10 mouse cellular contexts compared by ENCODE assay signal in the genomic region with DNA sequence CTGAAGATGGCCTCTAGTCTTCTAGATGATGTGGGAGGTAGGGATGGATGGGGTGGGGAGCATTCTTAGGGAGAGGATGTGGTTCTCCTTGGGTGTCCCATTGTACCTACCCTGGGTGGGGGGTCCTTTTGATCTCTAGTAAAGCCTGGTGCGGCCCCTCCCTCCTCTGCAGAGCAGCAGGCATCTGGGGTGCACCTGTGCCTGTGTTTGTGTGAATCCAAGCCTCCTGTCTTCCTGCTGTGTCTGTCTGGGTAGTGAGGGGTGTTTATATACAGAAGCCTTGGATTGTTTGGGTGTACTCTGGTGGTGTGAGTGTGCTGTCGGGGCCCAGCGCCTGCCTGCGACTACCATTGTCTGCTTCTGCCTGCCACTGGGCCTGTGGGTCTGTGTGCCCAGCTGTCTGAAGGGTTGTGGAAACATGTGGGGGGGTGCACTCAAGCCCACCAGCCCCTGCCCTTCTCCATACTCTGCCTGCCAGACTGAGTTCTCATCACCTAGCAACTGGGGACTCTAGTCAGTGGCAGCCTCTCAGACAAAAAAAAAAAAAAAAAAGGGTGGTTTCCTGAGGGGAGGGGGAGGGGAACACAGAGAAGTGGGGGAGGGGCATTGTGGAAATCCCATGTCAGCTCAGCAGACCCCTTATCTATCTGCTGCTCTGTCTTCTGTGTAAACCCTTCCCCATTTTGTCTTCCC. TPM values are rescaled to one million over a fixed set of nuclear protein-coding genes. Genes with fewer than 3 reads are reported as not detected.
DNase-seq lines count a peak whose midpoint lies in the region; ATAC-seq lines count a peak whose summit lies in the region.
"Had no signal": no experiment of that assay in that cellular context is flagged by ENCODE, and none has a peak within 500 bp of the region (broad histone marks: within the 10 kb centered on the region; RNA-seq: fewer than 3 reads in every experiment).

No protein-coding gene starts in this region.

- H3K27ac ChIP-seq in heart, embryonic 11.5 days (ENCODE audit: low read depth, low read length) = no peak overlapping the region
- peak overlapping the region; percentile 87 for H3K27ac ChIP-seq in forebrain, embryonic 13.5 days
- H3K27ac ChIP-seq in midbrain, embryonic 14.5 days (replicated peaks; ENCODE audit: low read depth, low read length) = peak overlapping the region; percentile 87
- H3K27ac ChIP-seq: macrophage had no signal

- no peak overlapping the region for H3K4me2 ChIP-seq in heart, embryonic 11.5 days
- H3K4me2 ChIP-seq in forebrain, embryonic 13.5 days = no peak overlapping the region
- peak overlapping the region; percentile 12; the same call in 1 of the 2 replicates for H3K4me2 ChIP-seq in midbrain, embryonic 14.5 days (ENCODE audit: low read length)

- no peak overlapping the region for H3K9ac ChIP-seq in heart, embryonic 11.5 days (ENCODE audit: low read depth, low read length)
- peak overlapping the region; percentile 52 for H3K9ac ChIP-seq in forebrain, embryonic 13.5 days
- 0 out of 2 replicates have a peak overlapping the region, but pooled peaks have one; percentile 14 for H3K9ac ChIP-seq in midbrain, embryonic 14.5 days (replicated peaks; ENCODE audit: low read length)

- ATAC-seq in heart, embryonic 11.5 days (replicated peaks; ENCODE audit: insufficient number of reproducible peaks, low FRiP score, low TSS enrichment) = no peak
- peak; percentile 68 for ATAC-seq in forebrain, embryonic 13.5 days
- peak; percentile 69 for ATAC-seq in midbrain, embryonic 14.5 days (ENCODE audit: low FRiP score, low TSS enrichment)
- ATAC-seq in frontal cortex, adult (ENCODE audit: low TSS enrichment) = no peak

- no peaks in the 10 kb centered on the region for H3K9me3 ChIP-seq in heart, embryonic 11.5 days (replicated peaks; ENCODE audit: control insufficient read depth, low read length)
- no peaks in the 10 kb centered on the region for H3K9me3 ChIP-seq in forebrain, embryonic 13.5 days (replicated peaks)
- H3K9me3 ChIP-seq in midbrain, embryonic 14.5 days (ENCODE audit: control insufficient read depth, low read length) = no peaks in the 10 kb centered on the region

- H3K27me3 ChIP-seq in heart, embryonic 11.5 days (ENCODE audit: control insufficient read depth, insufficient read depth, low read length) = peaks cover 3% of the 10 kb centered on the region
- peaks cover 23% of the 10 kb centered on the region for H3K27me3 ChIP-seq in forebrain, embryonic 13.5 days
- no peaks in the 10 kb centered on the region; the same call in 1 of the 2 replicates for H3K27me3 ChIP-seq in midbrain, embryonic 14.5 days (ENCODE audit: control insufficient read depth, insufficient read depth, low read length)

- H3K4me1 ChIP-seq in heart, embryonic 11.5 days (ENCODE audit: control insufficient read depth, insufficient read depth, low read length) = peaks cover 51% of the 10 kb centered on the region
- H3K4me1 ChIP-seq in forebrain, embryonic 13.5 days = peaks cover 81% of the 10 kb centered on the region
- peaks cover 77% of the 10 kb centered on the region for H3K4me1 ChIP-seq in midbrain, embryonic 14.5 days (ENCODE audit: control insufficient read depth, insufficient read depth, low read length)

- DNase-seq in heart, adult 11 months = peak; percentile 82
- DNase-seq in A20 (ENCODE audit: low read depth, low spot score) = peak; percentile 78
- DNase-seq in midbrain, embryonic 14.5 days = peak; percentile 78
- no peak for DNase-seq in c-Kit-positive CD71-positive TER-119-positive erythroid progenitor cells, embryonic 14.5 days (ENCODE audit: low spot score)
- no peak for DNase-seq in layer of hippocampus, adult 8-10 months (ENCODE audit: low spot score in 2 of 2)
- DNase-seq: gastrocnemius, postnatal 36 days had no signal

- no peaks in the 10 kb centered on the region for H3K36me3 ChIP-seq in heart, embryonic 11.5 days (ENCODE audit: control insufficient read depth, insufficient read depth, low read length)
- no peaks in the 10 kb centered on the region for H3K36me3 ChIP-seq in forebrain, embryonic 13.5 days (ENCODE audit: poor library complexity, severe bottlenecking)
- no peaks in the 10 kb centered on the region for H3K36me3 ChIP-seq in midbrain, embryonic 14.5 days (ENCODE audit: control insufficient read depth, insufficient read depth, low read length)

- 34% methylated on average over 4 of the region's 4 CpGs for WGBS in heart, embryonic 11.5 days (ENCODE audit: insufficient replicate concordance)
- WGBS in forebrain, embryonic 13.5 days = 3% methylated on average over 4 of the region's 4 CpGs
- WGBS in midbrain, embryonic 14.5 days = 1% methylated on average over 4 of the region's 4 CpGs

- H3K4me3 ChIP-seq in heart, embryonic 11.5 days (ENCODE audit: low read depth, low read length) = no peak overlapping the region
- no peak overlapping the region for H3K4me3 ChIP-seq in forebrain, embryonic 13.5 days
- H3K4me3 ChIP-seq in midbrain, embryonic 14.5 days (replicated peaks; ENCODE audit: low read depth, low read length) = no peak overlapping the region

RNA-seq across cellular contexts. Expression of gene Tpra1, which starts 36.1 kb away (rescaled TPM):
- polyA plus RNA-seq in heart, embryonic 11.5 days (2014; fragmentation: Nextera tagmentation; extraction: Ambion mirVana) = 40.1 and 41.8 TPM in 2 replicates
- polyA plus RNA-seq in forebrain, embryonic 13.5 days (2015; fragmentation: Nextera tagmentation; extraction: Ambion mirVana) = 45.4 and 53.9 TPM in 2 replicates
- polyA plus RNA-seq in midbrain, embryonic 14.5 days (2014; fragmentation: Nextera tagmentation; extraction: Ambion mirVana) = 50.0 and 77.0 TPM in 2 replicates
- 10 to 100 TPM; 43.9 to 50.8 (median 49.6) TPM for total RNA-seq in layer of hippocampus, adult 8-10 months (2022)

RNA-seq across cellular contexts. Expression of gene Mcm2, which starts 39.5 kb away (rescaled TPM):
- 119 and 138 TPM in 2 replicates for polyA plus RNA-seq in heart, embryonic 11.5 days (2014; fragmentation: Nextera tagmentation; extraction: Ambion mirVana)
- 133 and 157 TPM in 2 replicates for polyA plus RNA-seq in forebrain, embryonic 13.5 days (2015; fragmentation: Nextera tagmentation; extraction: Ambion mirVana)
- polyA plus RNA-seq in midbrain, embryonic 14.5 days (2014; fragmentation: Nextera tagmentation; extraction: Ambion mirVana) = 22.2 and 39.0 TPM in 2 replicates
- total RNA-seq in layer of hippocampus, adult 8-10 months (2022) = 1 to 10 TPM; 4.4 to 7.0 (median 5.5) TPM

Comparison
In these comparisons a context has a peak if more than half of its experiments do, and no peak if none do; other contexts are left out.
1. DNase-seq: peak in heart, adult 11 months (single experiment), A20 (single experiment) and midbrain, embryonic 14.5 days (single experiment); none in c-Kit-positive CD71-positive TER-119-positive erythroid progenitor cells, embryonic 14.5 days (single experiment) and layer of hippocampus, adult 8-10 months (0 of 2).
2. ATAC-seq: peak in forebrain, embryonic 13.5 days (single experiment) and midbrain, embryonic 14.5 days (single experiment); none in heart, embryonic 11.5 days (single experiment) and frontal cortex, adult (single experiment).